Mouse (Mus musculus) ES-CJ7 (cell line): ENCODE measurements around the gene E2f2.

Source experiments
- DNase-seq: peaks from one replicate; pipeline ENCODE4 v3.0.0; 2011; ENCODE audit warnings: low read depth, low spot score

Gene E2f2

GRCm38 (mm10) chr4:136144927-136145292, 27.3 kb upstream of the E2f2 start:
- no peak for DNase-seq

DNA sequence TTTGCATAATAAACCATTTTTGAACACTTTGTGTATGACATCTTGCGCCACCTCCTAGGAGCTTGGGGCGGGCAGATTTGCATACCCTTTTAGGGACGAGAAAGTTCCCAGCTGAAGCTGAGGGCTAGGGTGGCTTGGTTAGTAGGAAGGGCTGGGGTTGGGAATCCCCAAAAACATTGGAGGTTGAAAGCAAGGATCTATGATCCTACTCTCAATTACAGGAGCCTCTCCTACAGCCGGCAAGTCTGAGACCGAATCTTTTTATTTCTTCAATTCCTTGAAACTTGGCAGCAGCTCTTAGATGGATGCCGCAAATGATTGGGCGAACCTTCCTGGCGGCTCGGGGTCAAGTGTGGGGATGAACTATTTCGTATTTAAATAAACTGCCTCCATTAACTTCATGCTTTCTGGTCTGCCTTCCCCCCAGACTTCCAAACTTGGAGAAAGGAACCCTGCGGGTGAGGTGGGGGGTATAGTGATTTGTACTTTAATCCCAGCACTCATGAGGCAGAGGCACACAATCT, 26.8 kb upstream of the E2f2 start:
- no peak for DNase-seq

DNA sequence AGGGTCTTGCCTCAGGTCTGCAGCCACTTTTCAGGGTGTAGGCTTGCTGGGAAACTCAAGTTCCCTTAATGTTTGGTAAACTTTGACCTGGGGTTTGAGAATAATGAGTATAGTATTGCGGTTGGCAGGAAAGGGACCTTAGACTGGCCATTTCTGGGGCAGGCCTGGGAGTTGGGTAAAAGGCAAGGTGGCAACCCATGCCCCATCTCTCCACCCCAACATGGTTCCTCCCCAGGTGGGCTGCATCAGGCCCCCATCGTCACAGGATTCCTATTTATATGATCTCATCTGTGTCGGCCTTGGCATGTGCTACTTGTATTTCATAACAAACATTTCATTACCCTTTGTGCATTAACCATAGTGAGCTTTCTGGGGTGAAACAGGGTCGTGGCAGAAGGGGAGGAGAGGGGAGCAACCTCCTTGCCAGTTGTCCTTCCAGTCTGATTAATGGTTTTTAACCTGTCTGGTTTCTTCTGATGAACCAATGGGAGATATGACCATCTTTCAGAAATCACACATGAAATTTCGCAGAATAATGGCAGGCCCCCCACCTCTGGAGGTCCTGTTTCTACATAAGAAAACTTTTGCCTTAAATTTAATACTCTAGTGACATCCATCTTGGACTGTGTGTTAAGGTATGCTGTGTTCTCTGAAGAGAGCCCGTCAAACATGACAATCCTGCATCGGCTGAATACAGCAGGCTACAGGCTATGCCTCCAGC, 26.0 kb upstream of the E2f2 start:
- DNase-seq = no peak

- peak; percentile 99 for DNase-seq
Measured at GRCm38 (mm10) chr4:136146712-136147154, 25.5 kb upstream of the E2f2 start.

- DNase-seq = peak; percentile 79
Measured at GRCm38 (mm10) chr4:136147436-136148135, 24.6 kb upstream of the E2f2 start.

GRCm38 (mm10) chr4:136148342-136149044, 23.7 kb upstream of the E2f2 start:
- peak; percentile 70 for DNase-seq

- DNase-seq = no peak
Measured at GRCm38 (mm10) chr4:136149045-136149379, 23.2 kb upstream of the E2f2 start.

GRCm38 (mm10) chr4:136149734-136150133, 22.5 kb upstream of the E2f2 start:
- DNase-seq = peak; percentile 71

- DNase-seq = no peak
Measured at GRCm38 (mm10) chr4:136150596-136150995, 21.6 kb upstream of the E2f2 start.

GRCm38 (mm10) chr4:136152821-136153220, 19.4 kb upstream of the E2f2 start:
- peak; percentile 75 for DNase-seq

DNA sequence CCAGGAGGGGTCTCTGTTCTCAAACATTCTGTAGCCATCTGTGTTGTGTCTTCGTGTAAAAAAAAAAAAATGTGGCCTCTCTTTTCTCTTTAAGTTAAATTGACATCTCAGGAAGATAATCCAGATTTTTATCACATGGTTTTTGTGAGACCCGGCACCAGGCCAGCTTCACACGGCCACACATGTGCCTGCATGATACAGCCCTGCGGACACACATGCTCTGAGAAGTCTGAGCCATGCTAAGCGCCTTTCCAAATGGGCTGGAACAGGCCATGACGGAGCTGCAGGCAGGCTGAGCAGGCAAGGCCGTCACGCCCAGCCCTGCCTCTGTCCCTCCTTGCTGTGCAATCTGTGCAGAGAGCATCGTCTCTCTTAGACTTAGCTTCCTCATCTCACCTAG, 17.7 kb upstream of the E2f2 start:
- DNase-seq = no peak

DNA sequence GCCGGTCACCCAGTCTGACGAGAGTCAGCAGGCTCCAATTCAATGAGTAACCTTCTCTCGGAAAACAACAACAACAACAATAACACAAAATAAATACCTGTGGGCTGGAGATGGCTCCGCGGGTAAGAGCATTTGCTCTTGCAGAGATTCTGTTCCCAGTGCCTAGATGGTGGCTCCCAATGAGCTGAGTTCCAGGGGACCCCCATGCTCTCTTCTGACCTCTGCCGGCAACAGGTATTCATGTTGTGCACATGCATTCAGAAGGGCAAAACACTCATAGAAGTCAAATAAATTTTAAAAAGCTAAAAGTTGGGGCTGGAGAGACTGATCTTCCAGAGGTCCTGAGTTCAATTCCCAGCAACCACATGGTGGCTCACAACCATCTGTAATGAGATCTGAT, 13.7 kb upstream of the E2f2 start:
- no peak for DNase-seq

DNA sequence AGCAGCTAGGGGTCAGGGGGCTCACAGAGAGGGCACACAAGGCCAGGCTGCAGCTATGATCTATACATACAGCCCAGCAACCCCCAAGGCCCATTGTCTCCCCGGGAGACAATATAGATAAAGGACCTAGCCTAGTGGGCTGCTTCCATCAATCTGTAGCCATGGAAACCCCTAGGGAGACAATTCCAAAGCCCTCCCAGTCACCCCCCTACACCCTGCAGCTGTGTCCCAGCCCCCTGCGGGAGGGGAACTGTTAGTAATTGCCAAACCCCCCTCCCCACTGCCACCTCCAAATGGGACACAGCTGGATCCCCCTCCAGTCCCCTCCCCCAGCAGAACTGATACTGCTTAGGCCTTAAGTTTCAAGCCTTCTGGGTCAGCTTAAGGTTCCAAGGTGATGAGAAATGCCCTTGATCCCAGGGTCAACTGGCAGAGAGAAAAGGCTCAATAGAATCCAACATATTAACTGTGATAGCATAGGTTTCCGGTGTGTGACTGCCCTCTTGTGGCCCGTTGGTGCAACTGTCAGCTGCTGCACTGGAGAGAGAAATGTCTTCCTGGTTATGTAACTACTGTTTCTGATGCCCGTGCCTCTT, 12.3 kb upstream of the E2f2 start:
- peak; percentile 90 for DNase-seq

GRCm38 (mm10) chr4:136163448-136163847, 8.7 kb upstream of the E2f2 start:
- peak; percentile 87 for DNase-seq

- DNase-seq = no peak
Measured at GRCm38 (mm10) chr4:136164981-136165380, 7.2 kb upstream of the E2f2 start.

GRCm38 (mm10) chr4:136167701-136168100, 4.5 kb upstream of the E2f2 start:
- no peak for DNase-seq

DNA sequence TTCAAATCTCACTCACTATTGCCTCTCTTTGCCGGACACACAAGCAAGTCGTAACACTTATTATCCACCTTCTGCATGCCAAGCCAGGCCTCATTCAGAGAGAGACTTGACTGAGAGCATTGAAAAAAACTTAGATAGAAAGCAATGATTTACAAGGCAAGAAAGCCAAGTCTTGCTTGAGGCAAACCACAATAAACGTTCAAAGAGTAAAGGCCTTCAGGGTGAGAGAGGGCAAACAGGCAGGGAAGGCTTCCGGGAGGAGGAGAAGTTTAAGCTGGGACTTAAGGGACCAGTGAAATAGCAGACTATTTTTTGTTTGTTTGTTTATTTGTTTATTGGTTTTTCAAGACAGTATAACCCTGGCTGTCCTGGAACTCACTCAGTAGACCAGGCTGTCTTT, 1.8 kb upstream of the E2f2 start:
- DNase-seq = no peak

DNA sequence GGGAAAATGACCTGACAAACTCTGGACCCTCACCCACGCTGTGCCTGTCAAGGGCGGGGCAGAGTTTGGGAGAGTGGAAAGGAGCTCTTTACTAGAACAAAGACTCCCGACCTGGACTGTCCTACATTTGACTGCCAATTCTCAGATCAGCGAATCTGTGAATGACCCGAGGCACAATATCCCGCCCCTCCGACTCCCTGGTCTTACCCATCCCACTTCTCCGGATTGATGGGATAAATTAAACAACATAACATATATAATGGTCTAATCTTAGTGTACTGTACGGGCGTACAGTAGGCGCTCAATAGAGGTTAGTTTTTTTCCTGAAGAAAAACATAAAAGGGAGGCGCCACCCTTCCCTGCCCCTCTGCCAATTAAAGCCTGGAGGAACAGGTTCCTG, 739 bp upstream of the E2f2 start:
- DNase-seq = peak; percentile 67

- DNase-seq = no peak
Measured at GRCm38 (mm10) chr4:136172542-136173209, 482 bp downstream of the E2f2 start.

- no peak for DNase-seq
Measured at GRCm38 (mm10) chr4:136173210-136173715, 1.1 kb downstream of the E2f2 start.
